Mouse (Mus musculus) intestine, postnatal 0 days (tissue): ENCODE measurements around the gene Pdlim1. TPM values are rescaled to one million over a fixed set of nuclear protein-coding genes. Genes with fewer than 3 reads are reported as not detected.
A peak's percentile ranks its signal among the peaks of the same experiment; 100 is the strongest.

Source experiments
- ATAC-seq: fragments of 200-750 bp; cut with Nextera tagmentation; 2 replicates; pipeline ENCODE4 v1.8.0; 2017; ENCODE audit warnings: mild to moderate bottlenecking, moderate TSS enrichment, moderate library complexity
- H3K27ac ChIP-seq: fragments of 300-500 bp; sonication (generic); 2 replicates; pipeline ENCODE4 v1.5.1; 2014; ENCODE audit warnings: mild to moderate bottlenecking, low read depth, low read length, moderate library complexity
- H3K27me3 ChIP-seq: fragments of 300-500 bp; sonication (generic); replicated peaks from 2 replicates; pipeline ENCODE4 v1.6.1; 2014; ENCODE audit warnings: low read length, mixed read lengths; ENCODE audit not compliant: control insufficient read depth, insufficient read depth
- H3K36me3 ChIP-seq: fragments of 300-500 bp; sonication (generic); 2 replicates; pipeline ENCODE4 v1.6.1; 2014; ENCODE audit warnings: mild to moderate bottlenecking, moderate library complexity; ENCODE audit not compliant: control insufficient read depth, insufficient read depth
- H3K4me1 ChIP-seq: fragments of 300-500 bp; sonication (generic); replicated peaks from 2 replicates; pipeline ENCODE4 v1.6.1; 2014; ENCODE audit warnings: antibody characterized with exemption, low read length, mixed read lengths; ENCODE audit not compliant: control insufficient read depth, insufficient read depth
- H3K4me2 ChIP-seq: fragments of 300-500 bp; sonication (generic); replicated peaks from 2 replicates; pipeline ENCODE4 v1.6.1; 2014; ENCODE audit warnings: low read depth, mild to moderate bottlenecking, moderate library complexity
- H3K4me3 ChIP-seq: fragments of 300-500 bp; sonication (generic); 2 replicates; pipeline ENCODE4 v1.5.1; 2014; ENCODE audit warnings: low read depth, low read length
- H3K9ac ChIP-seq: fragments of 300-500 bp; sonication (generic); 2 replicates; pipeline ENCODE4 v1.6.1; 2014; ENCODE audit warnings: mild to moderate bottlenecking, low read depth, low read length
- H3K9me3 ChIP-seq: fragments of 300-500 bp; sonication (generic); 2 replicates; pipeline ENCODE4 v1.6.1; 2016; ENCODE audit warnings: mixed run types; ENCODE audit not compliant: control insufficient read depth
- CTCF ChIP-seq: sonication (generic); IDR thresholded peaks from 2 replicates; pipeline ENCODE4 v1.5.1; 2016; ENCODE audit warnings: low read depth, mild to moderate bottlenecking, control low read depth, antibody characterized with exemption, moderate library complexity
- WGBS: fragments of 180-500 bp; shearing (Covaris S2); extraction: QIAGEN DNeasy Blood & Tissue Kit; methylation state at CpG from one replicate; pipeline ENCODE4 v1.1.7; 2014; 5-methylcytosine and 5-hydroxymethylcytosine counted together
- polyA plus RNA-seq: library from polyadenylated mRNA; unstranded; fragments of >200 nt; fragmentation: Nextera tagmentation; extraction: Ambion mirVana; gene quantifications from 2 replicates; pipeline ENCODE4 v1.2.1, GENCODE M21; 2015

Pdlim1 gene
- polyA plus RNA-seq, 1 experiment from 2014 or later = 175 TPM

DNA sequence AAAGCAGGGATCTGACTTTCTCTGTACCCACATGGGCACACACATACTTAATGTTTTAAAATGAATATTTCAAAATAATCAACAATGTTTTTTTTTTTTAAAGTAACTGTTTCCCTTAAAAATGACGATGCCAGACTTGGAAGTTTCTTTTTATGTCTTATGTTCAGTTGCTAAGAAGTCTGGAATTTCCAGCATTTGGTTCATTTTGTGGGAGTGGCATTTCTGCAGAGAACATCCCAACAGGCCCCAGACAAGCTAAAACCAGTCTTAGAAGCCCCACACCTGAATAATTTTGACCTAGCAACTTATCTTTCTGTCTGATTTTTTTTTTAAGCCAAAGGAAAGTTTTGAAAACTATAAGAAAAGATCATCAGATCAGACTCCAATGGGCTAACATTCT, 16.1 kb downstream of the Pdlim1 start:
- WGBS = 53% methylated on average over 1 of the region's 1 CpGs
- TF ChIP-seq CTCF = no peak
- no peak for ATAC-seq

GRCm38 (mm10) chr19:40254741-40255140, 16.9 kb downstream of the Pdlim1 start:
- peaks cover 9% of the 10 kb centered on the region; the same call in 1 of the 2 replicates for H3K4me1 ChIP-seq
- WGBS = 88% methylated on average over 3 of the region's 3 CpGs
- H3K27me3 ChIP-seq = no peaks in the 10 kb centered on the region
- no peaks in the 10 kb centered on the region; the same call in 1 of the 2 replicates for H3K36me3 ChIP-seq
- H3K4me2 ChIP-seq = no peak overlapping the region
- no peak overlapping the region for H3K4me3 ChIP-seq
- no peak overlapping the region for H3K9ac ChIP-seq
- TF ChIP-seq CTCF = no peak
- no peak overlapping the region for H3K27ac ChIP-seq
- no peaks in the 10 kb centered on the region for H3K9me3 ChIP-seq
- ATAC-seq = no peak

More for the DNA sequence above, 16.1 kb downstream of the Pdlim1 start:
- Histone ChIP-seq H3K27me3 (no peaks in the 10 kb centered on the region), H3K9ac (no peak overlapping the region), H3K4me1 (0 out of 2 replicates have a peak, but pooled peaks cover 5% of the 10 kb centered on the region), H3K4me2 (no peak overlapping the region), H3K36me3 (no peaks in the 10 kb centered on the region), H3K27ac (no peak overlapping the region), H3K4me3 (no peak overlapping the region), H3K9me3 (no peaks in the 10 kb centered on the region)

DNA sequence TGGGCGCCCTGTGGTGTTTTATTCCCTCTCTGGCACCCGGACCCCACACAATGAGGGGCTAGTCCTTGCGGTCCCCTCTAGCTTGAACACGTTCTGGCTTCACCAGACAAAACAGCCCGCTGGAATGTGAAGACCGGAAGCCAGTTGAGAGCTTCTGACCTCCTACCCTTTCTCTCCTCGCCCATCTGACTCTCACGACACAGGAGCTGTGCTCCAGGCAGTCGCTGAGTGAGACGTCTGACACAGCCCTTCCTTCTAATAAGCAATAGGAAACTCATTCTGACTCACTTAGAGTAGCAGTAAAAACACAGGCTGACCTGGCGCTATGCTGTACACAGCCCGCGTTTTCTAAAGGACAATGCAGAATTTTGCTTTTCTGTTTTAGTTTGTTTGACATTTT, 17.9 kb downstream of the Pdlim1 start:
- no peaks in the 10 kb centered on the region for H3K9me3 ChIP-seq
- TF ChIP-seq CTCF = no peak
- H3K4me3 ChIP-seq = no peak overlapping the region
- WGBS = 60% methylated on average over 13 of the region's 13 CpGs
- peaks cover 9% of the 10 kb centered on the region; the same call in 1 of the 2 replicates for H3K4me1 ChIP-seq
- H3K27me3 ChIP-seq = no peaks in the 10 kb centered on the region
- H3K9ac ChIP-seq = no peak overlapping the region
- no peak for ATAC-seq
- no peaks in the 10 kb centered on the region; the same call in 1 of the 2 replicates for H3K36me3 ChIP-seq
- no peak overlapping the region for H3K4me2 ChIP-seq
- no peak overlapping the region for H3K27ac ChIP-seq

GRCm38 (mm10) chr19:40251115-40251514, 20.5 kb downstream of the Pdlim1 start:
- TF ChIP-seq CTCF = no peak
- no peaks in the 10 kb centered on the region for H3K27me3 ChIP-seq
- no peak overlapping the region for H3K27ac ChIP-seq
- no peaks in the 10 kb centered on the region for H3K9me3 ChIP-seq
- H3K4me3 ChIP-seq = no peak overlapping the region
- H3K4me1 ChIP-seq = peaks cover 9% of the 10 kb centered on the region
- 76% methylated on average over 4 of the region's 4 CpGs for WGBS
- ATAC-seq = 0 out of 2 replicates have a peak, but pooled peaks have one; percentile 6
- peaks cover 4% of the 10 kb centered on the region for H3K36me3 ChIP-seq
- no peak overlapping the region for H3K9ac ChIP-seq
- H3K4me2 ChIP-seq = no peak overlapping the region

DNA sequence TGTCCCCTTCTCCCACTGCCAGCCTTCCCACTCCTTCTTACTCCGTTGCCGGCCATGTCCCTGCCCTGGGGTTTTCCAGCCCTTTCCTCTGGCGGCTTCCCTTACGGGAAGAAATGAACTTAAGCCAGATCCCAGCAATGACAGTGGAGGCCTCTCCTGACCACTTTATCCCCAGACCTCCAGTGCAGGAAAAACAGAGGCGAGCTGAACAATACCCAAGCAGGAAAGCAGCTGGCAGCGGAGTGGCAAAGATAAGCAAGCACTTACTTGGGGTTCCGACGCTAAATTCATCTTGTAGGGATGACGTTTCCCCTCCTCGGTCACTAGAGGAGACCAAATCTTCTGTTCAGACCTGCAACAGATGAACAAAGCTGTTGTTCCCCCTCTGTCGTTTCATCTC, 22.3 kb downstream of the Pdlim1 start:
- Histone ChIP-seq H3K36me3 (peaks cover 4% of the 10 kb centered on the region), H3K9me3 (no peaks in the 10 kb centered on the region), H3K27me3 (no peaks in the 10 kb centered on the region), H3K4me3 (no peak overlapping the region), H3K4me2 (no peak overlapping the region), H3K9ac (no peak overlapping the region), H3K27ac (no peak overlapping the region), H3K4me1 (peaks cover 3% of the 10 kb centered on the region)
- WGBS = 74% methylated on average over 11 of the region's 11 CpGs
- TF ChIP-seq CTCF = no peak
- ATAC-seq = no peak

GRCm38 (mm10) chr19:40248476-40248875, 23.2 kb downstream of the Pdlim1 start:
- Histone ChIP-seq H3K36me3 (peaks cover 4% of the 10 kb centered on the region), H3K9me3 (no peaks in the 10 kb centered on the region), H3K27me3 (no peaks in the 10 kb centered on the region), H3K27ac (no peak overlapping the region), H3K4me2 (no peak overlapping the region), H3K9ac (no peak overlapping the region), H3K4me3 (no peak overlapping the region), H3K4me1 (peaks cover 3% of the 10 kb centered on the region)
- no peak for ATAC-seq
- no peak for TF ChIP-seq CTCF
- 95% methylated on average over 5 of the region's 5 CpGs for WGBS

GRCm38 (mm10) chr19:40247268-40247666, 24.4 kb downstream of the Pdlim1 start:
- peak overlapping the region; percentile 74 for H3K27ac ChIP-seq
- no peak overlapping the region for H3K4me2 ChIP-seq
- WGBS = 18% methylated on average over 5 of the region's 5 CpGs
- peaks cover 3% of the 10 kb centered on the region for H3K4me1 ChIP-seq
- no peak for TF ChIP-seq CTCF
- no peaks in the 10 kb centered on the region for H3K27me3 ChIP-seq
- no peak overlapping the region for H3K9ac ChIP-seq
- no peaks in the 10 kb centered on the region for H3K9me3 ChIP-seq
- ATAC-seq = peak; percentile 90
- peaks cover 14% of the 10 kb centered on the region for H3K36me3 ChIP-seq
- no peak overlapping the region for H3K4me3 ChIP-seq
